Mouse (Mus musculus) forebrain, postnatal 0 days (tissue): Measurements from ENCODE around the gene Neb. TPM values are rescaled to one million over a fixed set of nuclear protein-coding genes. Genes with fewer than 3 reads are reported as not detected.

ENCODE experiments used
- ATAC-seq: fragments of 200-750 bp; cut with Nextera tagmentation; 2 replicates; pipeline ENCODE4 v1.8.0; 2017; ENCODE audit warnings: mild to moderate bottlenecking, moderate library complexity
- DNase-seq: peaks from one replicate; pipeline ENCODE4 v3.0.0-alpha.2; 2015
- H3K27ac ChIP-seq: fragments of 300-500 bp; sonication (generic); 2 replicates; pipeline ENCODE4 v1.5.1; 2014; ENCODE audit warnings: low read depth, mild to moderate bottlenecking, antibody characterized with exemption, low read length, moderate library complexity, mixed read lengths
- H3K27me3 ChIP-seq: fragments of 300-500 bp; sonication (generic); 2 replicates; pipeline ENCODE4 v1.6.1; 2014; ENCODE audit warnings: mild to moderate bottlenecking, low read length, mixed read lengths; ENCODE audit not compliant: insufficient read depth
- H3K36me3 ChIP-seq: fragments of 300-500 bp; sonication (generic); 2 replicates; pipeline ENCODE4 v1.6.1; 2014; ENCODE audit warnings: mild to moderate bottlenecking, moderate library complexity; ENCODE audit not compliant: insufficient read depth
- H3K4me1 ChIP-seq: fragments of 300-500 bp; sonication (generic); 2 replicates; pipeline ENCODE4 v1.6.1; 2014; ENCODE audit warnings: antibody characterized with exemption; ENCODE audit not compliant: insufficient read depth
- H3K4me2 ChIP-seq: fragments of 300-500 bp; sonication (generic); 2 replicates; pipeline ENCODE4 v1.6.1; 2014; ENCODE audit warnings: low read depth, mild to moderate bottlenecking, moderate library complexity
- H3K4me3 ChIP-seq: fragments of 300-500 bp; sonication (generic); 2 replicates; pipeline ENCODE4 v1.5.1; 2014; ENCODE audit warnings: low read depth, low read length, mixed read lengths
- H3K9ac ChIP-seq: fragments of 300-500 bp; sonication (generic); 2 replicates; pipeline ENCODE4 v1.6.1; 2014; ENCODE audit warnings: mild to moderate bottlenecking
- H3K9me3 ChIP-seq: fragments of 300-500 bp; sonication (generic); 2 replicates; pipeline ENCODE4 v1.6.1; 2016; ENCODE audit warnings: low read length
- CTCF ChIP-seq: sonication (generic); IDR thresholded peaks from 2 replicates; pipeline ENCODE4 v1.5.1; 2016; ENCODE audit warnings: antibody characterized with exemption, control low read depth, low read depth
- WGBS: fragments of 180-500 bp; shearing (Covaris S2); extraction: QIAGEN DNeasy Blood & Tissue Kit; methylation state at CpG from one replicate; pipeline ENCODE4 v1.1.7; 2014; 5-methylcytosine and 5-hydroxymethylcytosine counted together
- polyA plus RNA-seq: library from polyadenylated mRNA; unstranded; fragments of >200 nt; fragmentation: Nextera tagmentation; extraction: Ambion mirVana; gene quantifications from 2 replicates; pipeline ENCODE4 v1.2.1, GENCODE M21; 2015
- total RNA-seq: library from RNA; depleted of rRNA; stranded (reverse); fragments of >200 nt; gene quantifications from 2 replicates; pipeline ENCODE4 v1.2.3, GENCODE M21; 2014

Neb gene
- total and polyA plus RNA-seq, 2 experiments from 2014 or later = 5.0 to 8.5 TPM

DNA sequence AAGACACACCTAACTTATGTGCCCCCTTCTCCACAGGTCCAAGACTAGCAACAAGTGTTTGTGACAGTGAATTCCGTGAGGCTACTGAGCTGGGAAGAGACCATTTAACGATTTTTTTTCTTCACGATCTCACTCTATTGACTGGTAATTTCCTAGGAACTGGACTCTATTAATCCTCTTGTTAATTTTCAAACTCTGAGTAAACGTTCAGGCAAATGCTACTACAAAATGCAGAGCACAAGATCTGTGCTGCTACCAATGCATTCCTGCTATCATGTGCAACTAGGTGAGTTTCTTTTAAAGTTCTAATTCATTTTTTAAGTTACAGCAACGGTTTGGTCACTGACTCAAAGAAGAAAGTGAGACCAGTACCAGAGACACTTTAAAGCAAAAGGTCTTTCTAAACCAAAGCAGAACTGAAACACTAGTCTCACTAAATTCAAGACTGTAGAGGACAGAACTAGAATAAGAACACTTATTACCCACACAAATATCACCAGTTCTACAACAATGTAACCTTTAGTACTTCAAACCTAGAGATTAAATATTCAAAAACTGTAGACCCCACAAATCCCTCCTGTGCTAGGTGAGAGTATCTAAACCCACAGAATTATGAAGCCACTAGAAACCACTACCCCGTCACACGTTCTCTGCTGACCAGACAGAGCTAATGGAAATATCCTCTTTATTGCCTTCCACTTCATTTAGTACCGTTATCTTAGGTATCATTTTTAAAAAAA is 44.8 kb upstream of the Neb start:
- no peaks in the 10 kb centered on the region for H3K36me3 ChIP-seq
- peak overlapping the region; percentile 52 for H3K4me2 ChIP-seq
- H3K9ac ChIP-seq = peak overlapping the region; percentile 96
- TF ChIP-seq CTCF = no peak
- H3K27ac ChIP-seq = no peak overlapping the region
- ATAC-seq = no peak
- DNase-seq = no peak
- H3K4me1 ChIP-seq = peaks cover 25% of the 10 kb centered on the region
- H3K4me3 ChIP-seq = peak overlapping the region; percentile 96
- H3K27me3 ChIP-seq = no peaks in the 10 kb centered on the region
- 37% methylated on average over 8 of the region's 8 CpGs for WGBS
- no peaks in the 10 kb centered on the region for H3K9me3 ChIP-seq

DNA sequence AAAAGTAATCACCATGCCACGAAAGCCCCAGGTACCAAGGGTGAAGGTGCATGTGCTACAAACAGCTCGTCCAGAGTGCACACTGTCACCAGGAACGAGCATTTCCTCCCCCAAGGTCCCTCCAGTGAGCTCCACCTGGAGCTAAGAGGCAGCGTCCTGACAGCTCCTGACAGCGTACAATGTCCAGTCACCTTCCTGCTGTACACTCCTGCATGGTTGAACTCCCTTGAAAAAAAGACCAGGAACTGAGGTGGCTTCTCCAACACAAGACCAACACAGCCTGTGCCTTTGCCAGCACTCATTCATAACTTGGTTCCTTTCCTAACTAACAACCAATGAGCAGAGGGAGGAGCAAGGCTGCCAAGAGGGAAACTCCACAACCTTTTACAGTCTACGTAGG is 42.9 kb upstream of the Neb start:
- TF ChIP-seq CTCF = no peak
- no peaks in the 10 kb centered on the region for H3K9me3 ChIP-seq
- DNase-seq (no peak), ATAC-seq (no peak)
- peaks cover under 1% of the 10 kb centered on the region; the same call in 1 of the 2 replicates for H3K36me3 ChIP-seq
- no peak overlapping the region for H3K4me3 ChIP-seq
- peaks cover 25% of the 10 kb centered on the region for H3K4me1 ChIP-seq
- no peak overlapping the region for H3K9ac ChIP-seq
- H3K27ac ChIP-seq = no peak overlapping the region
- 47% methylated on average over 6 of the region's 6 CpGs for WGBS
- H3K4me2 ChIP-seq = peak overlapping the region; percentile 52; the same call in 1 of the 2 replicates
- H3K27me3 ChIP-seq = no peaks in the 10 kb centered on the region

DNA sequence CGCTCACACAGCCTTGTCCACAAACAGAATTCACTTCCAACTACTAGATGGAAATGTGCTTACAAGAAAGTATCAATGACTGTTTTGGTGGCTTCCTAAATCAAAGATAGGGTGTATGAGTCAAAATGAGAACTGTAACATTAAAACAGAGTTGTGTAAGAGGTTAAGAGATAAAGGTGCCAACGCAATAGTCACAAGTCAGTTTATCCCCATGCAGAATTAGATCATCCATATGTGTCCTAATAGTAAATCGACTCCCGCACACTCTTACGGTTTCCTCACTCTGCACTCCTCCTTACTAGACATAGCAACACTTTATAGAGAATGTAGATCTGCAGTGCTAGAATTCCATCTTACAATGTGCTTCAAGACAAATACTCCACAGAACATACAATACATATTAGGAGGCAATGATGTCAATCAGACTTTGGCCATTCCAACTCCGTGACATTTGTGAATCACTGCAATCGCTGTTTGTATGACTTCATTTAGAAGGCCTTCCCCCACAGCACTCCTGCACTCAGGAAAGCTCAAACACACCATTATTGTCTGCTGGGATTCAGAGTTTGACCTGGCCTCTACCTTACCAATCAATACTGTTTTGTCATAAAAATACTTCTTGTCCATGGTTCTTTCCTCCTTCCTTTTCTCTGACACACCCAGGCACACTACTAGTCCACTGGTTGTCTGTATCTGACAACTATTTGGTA is 41.9 kb upstream of the Neb start:
- 90% methylated on average over 7 of the region's 7 CpGs for WGBS
- H3K4me3 ChIP-seq = no peak overlapping the region
- H3K9me3 ChIP-seq = no peaks in the 10 kb centered on the region
- no peak overlapping the region for H3K27ac ChIP-seq
- ATAC-seq = no peak
- H3K27me3 ChIP-seq = no peaks in the 10 kb centered on the region
- no peak for DNase-seq
- H3K4me2 ChIP-seq = no peak overlapping the region
- TF ChIP-seq CTCF = no peak
- peaks cover 11% of the 10 kb centered on the region for H3K36me3 ChIP-seq
- no peak overlapping the region for H3K9ac ChIP-seq
- H3K4me1 ChIP-seq = peaks cover 20% of the 10 kb centered on the region

- no peaks in the 10 kb centered on the region for H3K27me3 ChIP-seq
- H3K9me3 ChIP-seq = no peaks in the 10 kb centered on the region
- peaks cover 11% of the 10 kb centered on the region for H3K36me3 ChIP-seq
- peaks cover 20% of the 10 kb centered on the region for H3K4me1 ChIP-seq
- DNase-seq = no peak
- 87% methylated on average over 6 of the region's 6 CpGs for WGBS
- no peak overlapping the region for H3K4me2 ChIP-seq
- H3K27ac ChIP-seq = no peak overlapping the region
- no peak overlapping the region for H3K4me3 ChIP-seq
- no peak for TF ChIP-seq CTCF
- ATAC-seq = no peak
- H3K9ac ChIP-seq = no peak overlapping the region
These were observed 41.0 kb upstream of the Neb start for GRCm38 (mm10) chr2:52419295-52419694.

DNA sequence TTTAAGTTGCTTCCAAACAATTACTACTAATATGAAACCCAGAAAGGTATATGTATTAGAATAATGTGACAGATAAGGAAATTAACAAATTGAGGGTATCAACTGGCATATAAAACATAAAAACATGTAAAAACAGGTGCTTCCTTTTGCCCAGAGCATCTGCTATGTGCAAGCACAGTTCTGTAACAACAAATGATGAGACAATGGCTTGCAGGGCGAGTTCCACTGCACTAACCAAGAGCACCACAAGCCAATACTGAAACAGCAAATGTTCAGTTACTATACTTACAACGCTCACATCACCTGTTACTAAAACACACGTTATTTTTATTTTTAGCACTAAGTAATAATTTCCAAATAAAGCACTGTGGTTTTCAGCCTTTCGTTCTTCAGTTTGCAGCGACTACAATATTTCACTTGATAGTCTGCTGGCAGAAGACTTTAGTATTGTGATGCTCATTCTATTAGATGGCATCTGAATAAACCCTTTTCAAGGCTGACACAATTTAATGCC is 34.3 kb upstream of the Neb start:
- Histone ChIP-seq H3K27ac (no peak overlapping the region), H3K4me3 (no peak overlapping the region), H3K9me3 (peaks cover 18% of the 10 kb centered on the region), H3K36me3 (peaks cover 53% of the 10 kb centered on the region), H3K9ac (no peak overlapping the region), H3K4me1 (no peaks in the 10 kb centered on the region), H3K4me2 (no peak overlapping the region), H3K27me3 (no peaks in the 10 kb centered on the region)
- WGBS = 95% methylated on average over 5 of the region's 5 CpGs
- DNase-seq (no peak), ATAC-seq (no peak)
- no peak for TF ChIP-seq CTCF

DNA sequence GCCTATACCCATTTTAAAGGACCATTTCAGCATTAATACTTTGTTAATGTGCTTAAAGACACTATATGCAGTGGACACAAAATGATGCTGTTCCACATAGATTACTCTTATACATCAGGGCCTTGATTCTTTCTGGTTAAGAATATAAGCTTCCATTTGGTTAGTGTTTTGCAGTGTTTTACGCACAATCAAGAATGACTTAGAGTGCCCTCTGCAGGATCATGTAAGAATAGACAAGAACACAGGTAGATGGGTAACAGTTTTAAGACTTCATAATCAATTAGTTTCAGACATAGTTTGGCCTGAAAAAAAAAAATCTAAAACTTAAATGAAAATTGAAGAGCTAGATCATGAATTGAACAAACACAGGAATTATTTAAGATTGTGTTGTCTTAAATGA is 28.2 kb upstream of the Neb start:
- Histone ChIP-seq H3K4me2 (no peak overlapping the region), H3K9ac (no peak overlapping the region), H3K4me3 (no peak overlapping the region), H3K27me3 (no peaks in the 10 kb centered on the region), H3K27ac (no peak overlapping the region), H3K36me3 (peaks cover 47% of the 10 kb centered on the region), H3K4me1 (no peaks in the 10 kb centered on the region), H3K9me3 (peaks cover 18% of the 10 kb centered on the region)
- peak; percentile 35 for DNase-seq
- no peak for ATAC-seq
- 0 out of 2 replicates have a peak, but pooled peaks have one; percentile 37 for TF ChIP-seq CTCF
- WGBS = 85% methylated on average over 1 of the region's 1 CpGs

DNA sequence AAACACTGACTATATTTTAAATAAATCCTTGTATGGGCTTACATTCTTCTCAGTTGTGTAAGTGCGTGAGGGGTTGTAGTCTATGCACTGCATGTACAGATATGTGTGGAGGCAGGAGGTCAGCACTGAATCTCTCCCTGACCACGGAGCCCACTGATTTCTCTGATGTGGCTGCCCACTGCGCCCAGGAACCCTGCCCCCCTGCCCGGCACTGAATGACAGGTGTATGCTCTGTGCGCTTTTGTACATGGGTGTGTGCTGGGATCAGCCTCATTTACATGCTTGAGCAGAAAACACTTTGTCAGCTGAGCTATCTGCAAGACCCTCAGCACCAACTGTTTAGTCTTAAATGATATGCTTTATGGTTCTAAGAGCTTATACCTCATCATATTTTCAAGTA is 27.0 kb upstream of the Neb start:
- Histone ChIP-seq H3K27ac (no peak overlapping the region), H3K4me2 (no peak overlapping the region), H3K9ac (no peak overlapping the region), H3K9me3 (peaks cover 9% of the 10 kb centered on the region), H3K4me3 (no peak overlapping the region), H3K36me3 (peaks cover 35% of the 10 kb centered on the region), H3K4me1 (no peaks in the 10 kb centered on the region), H3K27me3 (no peaks in the 10 kb centered on the region)
- DNase-seq = no peak
- no peak for ATAC-seq
- TF ChIP-seq CTCF = no peak
- WGBS = 94% methylated on average over 5 of the region's 5 CpGs
